Mouse (Mus musculus) C2C12 (cell line): Measurements from ENCODE around the gene Tubg1. TPM values are rescaled to one million over a fixed set of nuclear protein-coding genes. Genes with fewer than 3 reads are reported as not detected.

Experiments used
- H3K27me3 ChIP-seq: one replicate; pipeline ENCODE4 v1.6.1; 2011; ENCODE audit not compliant: control insufficient read depth, insufficient read depth, insufficient read length
- H3K36me3 ChIP-seq: one replicate; pipeline ENCODE4 v1.6.1; 2011; ENCODE audit not compliant: control insufficient read depth, insufficient read depth
- H3K4me3 ChIP-seq: one replicate; pipeline ENCODE4 v1.5.1; 2011; ENCODE audit warnings: mild to moderate bottlenecking, control low read depth; ENCODE audit not compliant: poor library complexity, insufficient read depth, severe bottlenecking
- H3K79me2 ChIP-seq: one replicate; pipeline ENCODE4 v1.6.1; 2011; ENCODE audit not compliant: control insufficient read depth, insufficient read depth
- H3K79me3 ChIP-seq: one replicate; pipeline ENCODE4 v1.6.1; 2011; ENCODE audit warnings: low read depth, control low read depth
- H3ac ChIP-seq: one replicate; pipeline ENCODE3; 2011; ENCODE audit warnings: low read depth; ENCODE audit not compliant: control insufficient read depth, insufficient read length
- CEBPB ChIP-seq: IDR thresholded peaks from one replicate; pipeline ENCODE4 v1.6.1; 2011; ENCODE audit warnings: low read depth, mild to moderate bottlenecking, control low read depth, moderate library complexity
- CTCF ChIP-seq: IDR thresholded peaks from one replicate; pipeline ENCODE4 v1.5.1; 2011; ENCODE audit not compliant: control insufficient read depth, insufficient read depth, insufficient read length
- FOSL1 ChIP-seq: IDR thresholded peaks from one replicate; pipeline ENCODE4 v1.8.0; 2011; ENCODE audit warnings: mild to moderate bottlenecking, low read length; ENCODE audit not compliant: poor library complexity, insufficient read depth, severe bottlenecking
- MAX ChIP-seq: IDR thresholded peaks from one replicate; pipeline ENCODE4 v1.6.1; 2011; ENCODE audit warnings: mild to moderate bottlenecking, control low read depth
- MYOD1 ChIP-seq: IDR thresholded peaks from one replicate; pipeline ENCODE4 v1.6.1; 2011; ENCODE audit warnings: low read depth; ENCODE audit not compliant: control insufficient read depth, insufficient read length
- MYOG ChIP-seq: IDR thresholded peaks from one replicate; pipeline ENCODE4 v1.6.1; 2011; ENCODE audit not compliant: control insufficient read depth, insufficient read length; ENCODE audit errors: extremely low read depth
- USF1 ChIP-seq: IDR thresholded peaks from one replicate; pipeline ENCODE4 v1.6.1; 2011; ENCODE audit warnings: low read depth, mild to moderate bottlenecking, control low read depth, moderate library complexity
- polyA plus RNA-seq: library from polyadenylated mRNA; unstranded; fragments of >200 nt; fragmentation: generic; extraction: Trizol; gene quantifications from one replicate; pipeline ENCODE4 v1.2.1, GENCODE M21; 2012; ENCODE audit warnings: missing spikeins

Tubg1 gene
- polyA plus RNA-seq, 1 experiment = 115 TPM

GRCm38 (mm10) chr11:101167963-101168300 is 48.2 kb downstream of the Tubg1 start:
- Histone ChIP-seq H3ac (no peak overlapping the region), H3K79me3 (peaks cover 19% of the 10 kb centered on the region), H3K4me3 (no peak overlapping the region), H3K36me3 (peaks cover 44% of the 10 kb centered on the region), H3K79me2 (peaks cover 32% of the 10 kb centered on the region), H3K27me3 (no peaks in the 10 kb centered on the region)
- TF ChIP-seq CTCF = no peak

DNA sequence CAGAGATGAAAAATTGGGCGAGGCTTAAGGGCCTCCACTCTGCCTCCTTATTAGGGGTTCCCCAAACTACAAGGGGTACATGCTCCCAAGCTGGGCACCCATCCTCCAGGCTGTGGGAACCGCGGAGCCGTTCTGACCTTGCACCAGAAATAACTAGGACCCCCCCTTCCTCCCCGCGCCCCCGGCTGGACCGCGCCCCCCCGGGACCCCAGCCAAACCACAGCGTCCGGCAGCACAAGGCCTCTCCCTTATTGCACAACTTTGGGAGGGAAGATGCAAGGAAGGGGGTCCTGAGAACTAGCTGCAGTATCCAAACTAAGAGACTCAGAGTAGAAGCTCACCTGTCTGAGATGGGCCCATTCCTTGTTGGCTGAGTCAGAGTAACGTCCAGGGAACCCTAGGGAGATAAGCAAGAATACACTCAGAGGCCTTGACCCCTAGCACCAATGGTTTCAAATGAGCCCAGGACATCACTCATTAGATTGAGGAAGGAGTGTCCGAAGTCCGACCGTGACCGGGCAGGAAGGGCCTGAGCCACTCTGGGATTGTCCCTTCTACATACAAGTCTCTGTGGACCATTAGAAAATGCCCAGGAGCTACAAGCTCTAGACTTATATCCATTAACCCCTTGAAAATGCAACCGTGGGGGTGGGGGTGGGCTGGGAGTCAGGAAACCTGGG is 48.7 kb downstream of the Tubg1 start:
- H3K79me3 ChIP-seq = peaks cover 19% of the 10 kb centered on the region
- H3K79me2 ChIP-seq = peaks cover 32% of the 10 kb centered on the region
- H3K4me3 ChIP-seq = peak overlapping the region; percentile 64
- peaks cover 40% of the 10 kb centered on the region for H3K36me3 ChIP-seq
- H3K27me3 ChIP-seq = no peaks in the 10 kb centered on the region
- TF ChIP-seq MYOG = no peak
- TF ChIP-seq CTCF = no peak
- no peak for TF ChIP-seq USF1
- peak; percentile 88 for TF ChIP-seq CEBPB
- H3ac ChIP-seq = no peak overlapping the region

- Histone ChIP-seq H3K79me2 (peaks cover 32% of the 10 kb centered on the region), H3K4me3 (peak overlapping the region; percentile 64), H3K79me3 (peaks cover 19% of the 10 kb centered on the region), H3K27me3 (no peaks in the 10 kb centered on the region), H3K36me3 (peaks cover 29% of the 10 kb centered on the region), H3ac (peak overlapping the region; percentile 38)
- TF ChIP-seq MYOD1 (no peak), MYOG (no peak), MAX (no peak)
Measured at GRCm38 (mm10) chr11:101169301-101170107, 49.8 kb downstream of the Tubg1 start.

GRCm38 (mm10) chr11:101170354-101170810 is 50.6 kb downstream of the Tubg1 start, which contains the start of gene Cntnap1:
Cntnap1 (plus strand) TSS chr11:101170523.
- no peak for TF ChIP-seq USF1
- no peak for TF ChIP-seq CEBPB
- TF ChIP-seq MAX = no peak
- no peak for TF ChIP-seq MYOG
- no peak for TF ChIP-seq MYOD1
- H3ac ChIP-seq = peak within 1 kb of the TSS; percentile 94
- peak within 1 kb of the TSS; percentile 64 for H3K4me3 ChIP-seq
- H3K36me3 ChIP-seq = peaks cover 22% of the 10 kb centered on the region
- no peaks in the 10 kb centered on the region for H3K27me3 ChIP-seq
- H3K79me2 ChIP-seq = peaks cover 32% of the 10 kb centered on the region
- peaks cover 19% of the 10 kb centered on the region for H3K79me3 ChIP-seq

DNA sequence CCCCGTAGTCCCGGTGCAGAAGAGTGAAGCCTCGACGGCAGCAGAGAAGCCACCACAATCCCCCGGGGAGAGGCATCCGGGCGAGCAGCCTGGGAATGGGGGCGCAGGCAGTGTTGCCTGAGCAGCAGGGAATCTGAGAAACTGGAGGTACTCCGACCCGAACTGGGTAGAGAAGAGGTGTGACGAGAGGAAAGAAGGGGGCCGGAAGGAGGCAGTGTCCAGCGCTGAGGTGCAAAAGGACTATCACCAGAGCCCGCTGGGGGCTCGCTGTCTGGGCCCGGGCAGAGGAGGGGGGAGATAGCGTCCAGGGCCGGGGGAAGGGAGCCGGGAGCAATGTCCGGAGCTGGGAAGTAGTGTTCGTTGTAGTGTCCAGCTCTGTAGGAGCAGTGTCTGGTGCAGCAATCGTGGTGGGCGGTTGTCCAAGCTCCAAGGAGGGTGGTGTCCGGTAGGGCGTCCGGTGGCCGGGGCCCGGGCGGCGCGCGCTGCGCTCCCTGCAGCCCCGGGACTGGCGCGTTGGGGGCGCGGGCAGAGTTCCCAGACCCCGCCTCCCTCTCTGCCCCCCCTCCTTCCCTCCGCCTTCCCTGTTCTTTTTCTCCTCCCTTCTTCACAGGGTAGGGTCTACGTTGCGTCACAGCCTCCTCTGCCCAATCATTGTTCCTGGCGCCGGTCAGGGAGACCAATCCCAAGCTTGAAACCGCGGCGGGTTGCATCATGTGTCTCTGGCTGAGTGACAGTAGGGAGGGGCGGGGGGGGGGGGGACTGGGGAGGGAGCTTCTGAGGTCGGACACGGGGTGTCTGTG is 51.3 kb downstream of the Tubg1 start, which contains the start of gene Plekhh3:
Gene Plekhh3 (minus strand): TSS at position 541 of the 800 bp plus-strand sequence.
- peaks cover 32% of the 10 kb centered on the region for H3K79me2 ChIP-seq
- no peaks in the 10 kb centered on the region for H3K27me3 ChIP-seq
- H3K79me3 ChIP-seq = peaks cover 19% of the 10 kb centered on the region
- peak within 1 kb of the TSS; percentile 64 for H3K4me3 ChIP-seq
- peaks cover 15% of the 10 kb centered on the region for H3K36me3 ChIP-seq
- H3ac ChIP-seq = peak within 1 kb of the TSS; percentile 94
- TF ChIP-seq FOSL1 (no peak), CEBPB (peak; percentile 90), MAX (no peak), USF1 (peak; percentile 49)
